Mouse (Mus musculus) c-Kit-positive CD71-positive TER-119-negative erythroid progenitor cells, embryonic 14.5 days (primary cell): ENCODE results near the gene Sbk3.

Source experiments
- DNase-seq: peaks from one replicate; pipeline ENCODE4 v3.0.0-alpha.2; 2013; ENCODE audit warnings: low read depth

Gene Sbk3

GRCm38 (mm10) chr7:4933103-4933502 lies 37.9 kb downstream of the Sbk3 start:
- DNase-seq: no peak

DNA sequence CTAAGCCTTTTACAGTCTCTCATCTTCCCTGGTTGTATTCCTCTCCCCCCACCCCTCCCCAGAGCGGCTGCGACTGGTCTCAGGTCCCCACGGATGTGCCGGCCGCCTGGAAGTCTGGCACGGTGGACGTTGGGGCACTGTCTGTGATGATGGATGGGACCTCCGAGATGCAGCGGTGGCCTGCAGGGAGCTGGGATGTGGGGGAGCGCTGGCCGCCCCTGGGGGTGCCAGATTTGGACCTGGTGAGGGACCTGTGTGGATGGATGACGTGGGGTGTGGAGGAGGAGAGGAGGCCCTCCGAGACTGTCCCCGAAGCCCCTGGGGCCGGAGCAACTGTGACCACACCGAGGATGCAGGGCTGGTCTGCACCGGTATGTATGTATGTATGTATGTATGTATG lies 42.6 kb downstream of the Sbk3 start:
- DNase-seq: no peak

- no peak for DNase-seq
These were observed 43.3 kb downstream of the Sbk3 start for GRCm38 (mm10) chr7:4927711-4928110.

GRCm38 (mm10) chr7:4926849-4927248 lies 44.1 kb downstream of the Sbk3 start:
- DNase-seq: no peak

GRCm38 (mm10) chr7:4925441-4926381 lies 45.3 kb downstream of the Sbk3 start, which contains the start of gene Ssc5d:
TSS of gene Ssc5d (plus strand) at chr7:4925785.
- DNase-seq: no peak

DNA sequence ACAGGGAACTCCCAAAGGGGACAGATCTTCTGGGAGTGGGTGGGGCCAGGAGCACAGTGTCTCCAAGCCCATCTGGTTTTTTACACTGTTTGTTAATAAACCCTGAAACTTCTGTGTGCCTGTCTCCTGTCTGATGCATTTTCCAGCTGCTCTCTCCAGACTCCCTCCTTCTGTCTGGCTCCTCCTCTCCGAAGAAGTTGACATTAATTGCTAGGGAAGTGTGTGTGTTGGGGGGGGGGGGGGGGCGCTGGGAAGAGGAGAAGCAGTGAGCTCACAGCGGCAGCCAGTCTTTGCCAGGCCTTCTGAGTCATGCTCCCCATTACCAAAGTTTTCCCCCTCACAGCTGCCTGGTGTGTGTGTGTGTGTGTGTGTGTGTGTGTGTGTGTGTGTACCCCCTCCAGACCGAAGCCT lies 46.1 kb downstream of the Sbk3 start:
- DNase-seq: no peak

- DNase-seq: no peak
These were observed 46.5 kb downstream of the Sbk3 start for GRCm38 (mm10) chr7:4924483-4924882.

GRCm38 (mm10) chr7:4923586-4924364 lies 47.2 kb downstream of the Sbk3 start:
- no peak for DNase-seq

DNA sequence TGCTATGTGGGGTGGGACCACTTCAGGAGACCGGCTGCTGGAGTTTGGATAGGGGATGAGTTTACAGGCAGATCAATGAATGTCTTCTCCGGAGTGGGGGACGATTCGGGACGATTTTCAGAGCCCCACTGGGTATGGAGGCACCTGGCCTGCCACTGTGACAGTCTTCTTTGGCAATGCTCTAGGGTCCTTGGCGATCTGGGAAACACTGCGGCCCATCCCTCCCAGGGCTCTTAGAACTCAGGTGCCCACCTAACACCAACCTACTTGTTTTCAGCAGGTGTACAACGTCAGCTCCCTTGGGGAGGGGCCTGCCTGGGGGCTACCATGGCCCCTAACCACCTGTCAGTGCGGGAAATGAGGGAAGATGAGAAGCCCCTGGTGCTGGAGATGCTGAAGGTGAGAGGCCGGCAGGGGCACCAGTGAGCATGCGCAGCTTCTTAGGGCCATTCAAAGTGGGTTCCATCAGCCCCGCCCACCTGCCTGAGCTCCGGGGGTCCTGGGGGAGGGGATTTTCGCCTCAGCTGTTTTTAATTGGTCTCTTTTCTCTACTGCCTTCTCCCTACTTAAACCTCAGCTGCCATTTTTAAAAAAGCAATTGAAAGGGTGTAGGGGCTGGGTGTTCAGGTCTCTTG lies 47.9 kb downstream of the Sbk3 start:
- DNase-seq: no peak

- DNase-seq: no peak
These were observed 48.5 kb downstream of the Sbk3 start for GRCm38 (mm10) chr7:4922508-4922907.

DNA sequence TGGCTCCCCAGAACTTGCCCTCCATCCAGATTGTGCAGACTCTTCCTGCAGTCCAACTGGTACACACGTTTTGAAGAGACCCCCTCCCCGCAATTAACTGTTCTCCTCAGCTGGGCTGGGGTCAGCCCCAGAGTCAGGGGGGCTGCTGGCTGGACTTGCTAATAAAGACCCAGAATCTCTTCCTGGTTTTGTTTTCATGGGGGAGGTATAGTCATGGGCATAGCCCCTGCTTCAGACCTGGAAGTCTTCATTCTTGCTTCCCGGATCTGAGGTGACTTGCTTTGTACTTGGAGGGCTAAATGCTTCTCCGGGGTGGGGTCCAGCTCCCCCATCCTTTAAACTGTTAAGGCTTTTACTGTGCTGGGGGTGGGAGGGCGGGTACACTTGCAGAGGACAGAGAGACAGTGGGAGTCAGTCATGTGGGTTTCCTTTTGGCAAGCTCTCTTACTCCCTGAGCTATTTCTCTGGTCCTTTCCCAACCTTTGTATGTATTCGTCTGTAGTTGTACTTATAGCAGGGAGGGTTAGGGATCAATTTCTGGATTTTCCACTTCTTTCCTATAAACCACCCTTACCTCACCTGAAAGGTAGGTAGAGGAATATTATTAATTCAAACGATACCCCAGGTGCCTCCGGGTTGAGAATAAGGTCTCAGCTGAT lies 49.0 kb downstream of the Sbk3 start, which contains the start of gene Nat14:
TSS of gene Nat14 (plus strand) at position 205 of the 659 bp plus-strand sequence.
- DNase-seq: no peak

GRCm38 (mm10) chr7:4920976-4921823 lies 49.8 kb downstream of the Sbk3 start:
- DNase-seq: no peak

- no peak for DNase-seq
These were observed 50.5 kb downstream of the Sbk3 start for GRCm38 (mm10) chr7:4920496-4920895.

DNA sequence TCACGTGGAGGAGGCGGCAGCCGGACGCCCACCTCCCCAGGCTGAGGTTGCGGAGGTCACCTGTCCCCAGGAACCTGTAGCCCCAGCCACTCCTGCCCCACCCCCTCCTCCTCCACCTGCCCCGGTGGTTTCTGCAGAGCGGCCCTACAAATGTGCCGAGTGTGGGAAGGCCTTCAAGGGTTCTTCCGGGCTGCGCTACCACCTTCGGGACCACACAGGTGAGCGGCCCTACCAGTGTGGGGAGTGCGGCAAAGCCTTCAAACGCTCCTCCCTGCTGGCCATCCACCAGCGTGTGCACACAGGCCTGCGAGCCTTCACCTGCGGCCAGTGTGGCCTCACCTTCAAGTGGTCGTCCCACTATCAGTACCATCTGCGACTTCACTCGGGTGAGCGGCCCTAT lies 51.0 kb downstream of the Sbk3 start:
- no peak for DNase-seq

DNA sequence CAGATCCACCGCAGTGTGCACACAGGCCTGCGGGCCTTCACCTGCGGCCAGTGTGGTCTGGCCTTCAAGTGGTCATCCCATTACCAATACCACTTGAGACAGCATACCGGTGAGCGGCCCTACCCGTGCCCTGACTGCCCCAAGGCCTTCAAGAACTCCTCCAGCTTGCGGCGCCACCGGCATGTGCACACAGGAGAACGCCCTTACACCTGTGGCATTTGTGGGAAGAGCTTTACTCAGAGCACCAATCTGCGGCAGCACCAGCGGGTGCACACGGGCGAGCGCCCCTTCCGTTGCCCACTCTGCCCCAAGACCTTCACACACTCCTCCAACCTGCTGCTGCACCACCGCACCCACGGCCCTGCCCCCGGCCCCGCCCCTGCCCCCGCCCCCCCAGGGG lies 51.9 kb downstream of the Sbk3 start:
- DNase-seq: no peak

DNA sequence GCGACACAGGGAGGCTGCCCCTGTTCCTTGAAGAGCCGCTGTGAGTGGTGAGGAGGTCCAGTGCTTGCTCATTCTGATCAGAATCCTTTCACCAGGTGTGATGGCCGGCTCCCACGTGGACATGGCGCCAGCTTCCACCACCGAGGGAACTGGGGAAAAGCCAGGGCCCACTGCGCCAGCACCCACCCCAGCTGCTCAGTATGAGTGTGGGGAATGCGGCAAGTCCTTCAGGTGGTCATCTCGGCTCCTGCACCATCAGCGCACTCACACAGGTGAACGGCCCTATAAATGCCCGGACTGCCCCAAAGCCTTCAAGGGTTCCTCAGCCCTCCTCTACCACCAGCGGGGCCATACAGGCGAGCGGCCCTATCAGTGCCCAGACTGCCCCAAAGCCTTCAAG lies 52.3 kb downstream of the Sbk3 start:
- no peak for DNase-seq

GRCm38 (mm10) chr7:4917494-4917893 lies 53.5 kb downstream of the Sbk3 start:
- DNase-seq: no peak

DNA sequence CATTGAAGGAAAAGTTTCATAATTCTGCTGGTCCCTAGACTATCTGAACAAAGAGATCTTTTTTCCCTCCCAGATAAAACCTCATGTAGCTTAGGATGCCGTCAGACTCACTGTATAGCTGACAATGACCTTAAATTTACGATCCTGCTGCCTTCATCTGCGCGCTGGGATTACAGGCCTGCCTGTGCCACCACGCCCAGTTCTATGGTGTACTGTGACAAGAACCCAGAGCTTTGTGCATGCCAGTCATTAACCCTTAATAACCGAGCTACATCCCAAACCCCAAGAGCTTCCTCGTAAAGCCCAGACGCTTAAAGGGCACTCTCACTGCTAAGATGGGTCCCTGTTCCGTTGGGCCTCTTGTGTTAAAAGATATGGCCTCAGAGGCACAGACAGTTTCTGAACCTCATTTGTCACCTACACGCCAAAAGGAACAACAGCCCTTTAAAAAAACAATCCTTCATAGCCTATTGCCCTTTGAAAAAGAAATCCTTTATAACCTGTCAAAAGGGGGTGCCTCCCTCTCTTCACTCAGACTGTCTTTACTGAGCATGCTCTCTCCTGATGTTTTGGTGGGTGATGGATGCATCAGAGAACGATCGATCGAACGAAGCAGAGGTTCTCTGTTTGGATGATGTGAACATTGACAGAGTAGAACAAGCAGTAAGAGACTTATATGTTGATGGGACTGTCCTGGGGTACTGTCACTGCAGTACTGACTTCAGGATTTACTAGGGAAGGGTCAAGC lies 55.1 kb downstream of the Sbk3 start:
- no peak for DNase-seq
